In the genomic region with DNA sequence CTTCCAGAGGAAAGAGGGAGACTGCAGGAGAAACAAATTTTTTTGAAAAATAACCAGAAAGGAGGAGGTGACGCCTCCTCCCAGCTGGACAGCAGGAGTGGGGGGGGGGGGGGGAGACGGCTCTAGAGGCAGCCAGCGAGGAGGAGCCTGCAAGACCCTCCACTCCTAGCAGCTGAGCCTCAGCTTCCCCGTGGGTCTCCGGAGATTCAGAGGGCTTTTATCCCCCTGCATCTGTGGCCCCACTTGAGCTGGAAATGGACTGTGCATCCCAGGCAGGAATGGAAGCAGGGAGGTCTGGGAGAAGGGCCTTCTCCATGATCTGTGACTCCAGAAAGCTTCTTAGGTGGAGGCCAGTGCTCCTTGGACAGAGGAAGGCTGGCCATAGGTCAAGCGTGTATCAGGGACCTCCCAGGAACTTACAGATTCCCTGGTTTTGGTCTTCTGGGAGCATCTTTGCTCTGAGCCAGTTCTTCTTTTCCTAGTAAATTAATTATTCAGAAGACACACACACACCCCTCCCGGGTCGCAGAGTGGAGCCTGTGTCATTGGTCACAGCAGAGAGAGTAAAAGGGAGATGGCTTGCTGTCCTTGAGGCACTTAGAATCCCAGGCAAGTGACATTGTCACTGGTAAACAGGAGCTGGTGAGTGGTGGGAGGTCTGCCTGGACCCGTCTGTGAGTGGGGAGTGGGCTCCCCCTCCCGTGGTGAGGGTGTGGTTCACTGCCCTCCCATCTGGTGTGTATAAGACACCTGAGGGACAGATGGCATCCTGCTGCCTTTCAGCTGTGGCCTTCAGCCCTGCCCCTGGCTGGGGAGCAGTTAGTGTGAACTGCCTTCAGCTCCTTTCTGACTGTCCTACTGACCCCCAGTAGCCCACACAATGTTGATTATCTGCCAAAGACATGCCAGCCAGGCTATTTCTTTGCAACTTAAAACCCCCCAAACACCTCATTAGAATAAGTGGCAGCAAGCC, we compare ENCODE assay signal across 8 mouse cellular contexts. TPM values are rescaled to one million over a fixed set of nuclear protein-coding genes. Genes with fewer than 3 reads are reported as not detected.
DNase-seq lines count a peak whose midpoint lies in the region; ATAC-seq and TF ChIP-seq lines count a peak whose summit lies in the region.

No protein-coding gene starts in this region.

- H3K9ac ChIP-seq in lung, embryonic 16.5 days (ENCODE audit: low read length) = peak overlapping the region; percentile 55
- no peak overlapping the region for H3K9ac ChIP-seq in intestine, embryonic 15.5 days

- H3K27me3 ChIP-seq in lung, embryonic 16.5 days (ENCODE audit: control insufficient read depth, insufficient read depth, low read depth, low read length) = peaks cover 30% of the 10 kb centered on the region
- H3K27me3 ChIP-seq in intestine, embryonic 15.5 days (replicated peaks) = peaks cover 16% of the 10 kb centered on the region
- peaks cover 11% of the 10 kb centered on the region for H3K27me3 ChIP-seq in small intestine, adult 2 months (ENCODE audit: control insufficient read depth, insufficient read depth, low read length)

- H3K4me2 ChIP-seq in lung, embryonic 16.5 days (ENCODE audit: low read depth, low read length) = peak overlapping the region; percentile 72
- peak overlapping the region; percentile 95 for H3K4me2 ChIP-seq in intestine, embryonic 15.5 days (replicated peaks)

- H3K4me3 ChIP-seq in lung, embryonic 16.5 days (ENCODE audit: low read length) = peak overlapping the region; percentile 47
- H3K4me3 ChIP-seq in intestine, embryonic 15.5 days (replicated peaks) = peak overlapping the region; percentile 47
- H3K4me3 ChIP-seq in small intestine, adult 2 months (ENCODE audit: low read depth, low read length) = peak overlapping the region; percentile 48

- ATAC-seq in lung, embryonic 16.5 days (ENCODE audit: low read depth) = no peak
- no peak for ATAC-seq in intestine, embryonic 15.5 days
- no peak for ATAC-seq in activated CD4-positive, CD25-positive, alpha-beta regulatory T cell, adult 4 months

- TF ChIP-seq CTCF in small intestine, adult 2 months (IDR thresholded peaks at IDR 0.05; ENCODE audit: extremely low read depth, insufficient read length, insufficient replicate concordance, low read depth, low read length) = no peak

- no peaks in the 10 kb centered on the region for H3K9me3 ChIP-seq in lung, embryonic 16.5 days (ENCODE audit: control insufficient read depth, low read length)
- no peaks in the 10 kb centered on the region for H3K9me3 ChIP-seq in intestine, embryonic 15.5 days

- H3K27ac ChIP-seq in lung, embryonic 16.5 days (ENCODE audit: low read length) = no peak overlapping the region
- no peak overlapping the region for H3K27ac ChIP-seq in intestine, embryonic 15.5 days
- no peak overlapping the region for H3K27ac ChIP-seq in small intestine, adult 2 months (ENCODE audit: insufficient read depth, low read depth, low read length)

- no peak for TF ChIP-seq POLR2A in small intestine, adult 2 months (IDR thresholded peaks at IDR 0.05; ENCODE audit: low read depth, low read length)

- 12% methylated on average over 8 of the region's 10 CpGs for WGBS in lung, embryonic 16.5 days
- WGBS in intestine, embryonic 15.5 days = 18% methylated on average over 10 of the region's 10 CpGs
- 25% methylated on average over 9 of the region's 10 CpGs for WGBS in small intestine, adult 2 months

- H3K4me1 ChIP-seq in lung, embryonic 16.5 days (replicated peaks; ENCODE audit: control insufficient read depth, insufficient read depth, low read length) = peaks cover 25% of the 10 kb centered on the region
- H3K4me1 ChIP-seq in intestine, embryonic 15.5 days (replicated peaks) = peaks cover 24% of the 10 kb centered on the region
- no peaks in the 10 kb centered on the region; the same call in 1 of the 2 replicates for H3K4me1 ChIP-seq in small intestine, adult 2 months (ENCODE audit: control insufficient read depth, insufficient read depth, insufficient read length, low read length)

- no peaks in the 10 kb centered on the region for H3K36me3 ChIP-seq in lung, embryonic 16.5 days (ENCODE audit: control insufficient read depth, insufficient read depth, low read length)
- no peaks in the 10 kb centered on the region for H3K36me3 ChIP-seq in intestine, embryonic 15.5 days
- no peaks in the 10 kb centered on the region for H3K36me3 ChIP-seq in small intestine, adult 2 months (ENCODE audit: control insufficient read depth, insufficient read depth, low read length)

- no peak for DNase-seq in lung, adult 18-20 months
- DNase-seq in embryo, embryonic 10 days (ENCODE audit: low spot score) = peak; percentile 23
- no peak for DNase-seq in MN1 (ENCODE audit: low spot score)
- no peak for DNase-seq in frontal cortex, postnatal 25 days (ENCODE audit: low spot score in 2 of 2)

RNA-seq across cellular contexts. Expression of a gene that starts 1.0 kb away (rescaled TPM):
- 3.4 and 3.5 TPM in 2 replicates for polyA plus RNA-seq in lung, embryonic 16.5 days (2015; fragmentation: Nextera tagmentation; extraction: Ambion mirVana)
- 6.4 and 6.6 TPM in 2 replicates for polyA plus RNA-seq in intestine, embryonic 15.5 days (2015; fragmentation: Nextera tagmentation; extraction: Ambion mirVana)
- 2.1 and 3.7 TPM in 2 replicates for polyA plus RNA-seq in small intestine, adult 2 months (2012; rRNA removed)
- polyA plus RNA-seq in activated CD4-positive, CD25-positive, alpha-beta regulatory T cell, adult 4 months (2017; shearing (Covaris generic)) = not detected
